Mouse (Mus musculus): ENCODE data around the gene Cpsf4l.
"Not testable (repeated sequence)": the region's sequence is repeated elsewhere in the genome, so short reads cannot be mapped to it uniquely, and the experiment has no call there.

Cpsf4l gene

DNA sequence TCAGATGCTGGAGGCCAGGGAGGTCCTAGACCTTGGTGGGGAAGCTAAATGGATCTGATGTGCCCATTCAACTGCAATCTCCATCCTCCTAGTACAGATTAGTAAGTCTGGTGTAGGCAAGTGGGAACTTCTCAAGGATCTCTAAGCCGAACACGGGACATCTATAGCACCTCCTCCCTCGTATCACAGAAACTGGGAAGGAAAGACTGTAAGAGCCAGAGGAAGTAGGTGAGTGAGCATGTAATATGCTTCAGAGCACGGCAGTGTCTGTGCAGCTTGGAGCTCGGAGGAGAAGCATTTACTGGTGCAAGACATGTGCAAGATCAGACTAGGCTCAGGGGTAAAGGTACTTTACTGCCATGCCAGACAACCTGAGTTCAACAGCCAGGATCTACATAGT, 41.0 kb downstream of the Cpsf4l start:
- DNase-seq (ENCODE audit: low spot score in 2 of 2), result no peak

DNA sequence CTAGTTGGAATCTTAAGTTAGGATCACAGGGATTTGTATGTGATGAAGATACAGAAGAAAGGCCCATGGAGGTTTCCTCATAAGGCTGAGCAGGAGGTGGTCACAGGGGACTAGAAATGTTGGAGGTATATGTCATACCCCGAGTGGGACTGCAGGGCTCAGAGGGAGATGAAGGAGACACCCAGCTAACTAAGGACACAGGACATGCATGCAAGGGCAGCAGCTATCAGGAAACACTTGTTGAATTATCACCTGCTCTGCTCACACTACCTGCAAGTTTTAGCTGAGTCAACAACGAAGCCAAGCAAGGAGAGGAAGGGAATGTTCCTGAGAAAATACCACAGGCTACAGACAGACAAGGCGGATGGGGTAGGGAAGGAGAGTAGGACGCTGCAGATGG, 42.1 kb downstream of the Cpsf4l start:
- no peak for DNase-seq (ENCODE audit: low spot score in 2 of 2)

DNA sequence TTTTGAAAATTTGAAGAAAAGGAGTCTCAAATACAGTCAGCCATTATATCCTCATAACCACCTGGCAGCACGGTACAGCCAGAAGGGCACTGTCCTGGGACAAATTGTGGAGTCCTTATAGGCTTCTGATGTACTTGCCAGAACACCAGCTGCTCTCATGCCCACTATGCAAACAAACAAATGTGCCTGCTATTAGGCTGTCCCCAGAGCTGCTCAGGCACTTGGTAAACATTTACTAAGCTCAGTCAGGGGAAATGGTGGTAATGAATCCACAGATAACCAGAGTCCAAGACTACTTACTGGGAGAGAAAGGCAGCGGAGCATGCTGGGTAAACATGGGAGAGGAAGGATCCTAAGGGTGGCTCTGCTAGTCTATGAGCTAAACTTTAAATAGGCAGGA, 42.7 kb downstream of the Cpsf4l start:
- no peak for DNase-seq (ENCODE audit: low spot score in 2 of 2)

DNA sequence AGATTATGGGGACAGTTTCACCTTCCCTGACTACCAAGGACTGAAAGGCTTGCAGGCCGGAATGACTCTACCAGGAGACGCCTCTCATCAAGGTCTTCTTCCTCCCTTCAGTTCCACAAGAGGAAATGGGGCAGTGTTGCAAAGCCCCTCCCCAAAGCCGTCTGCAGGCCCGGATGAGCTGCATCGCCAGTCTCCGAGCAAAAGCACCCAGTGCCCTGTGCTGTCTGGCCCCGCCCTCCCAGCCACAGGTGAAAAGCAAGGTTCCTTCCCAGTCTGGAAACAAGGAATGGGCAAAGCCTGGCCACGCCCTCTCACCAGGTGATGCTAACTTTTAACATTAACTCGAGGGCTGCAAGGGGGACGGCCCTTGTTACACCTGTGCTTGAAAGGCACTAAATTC, 43.2 kb downstream of the Cpsf4l start:
- no peak for DNase-seq (ENCODE audit: low spot score in 2 of 2)

DNA sequence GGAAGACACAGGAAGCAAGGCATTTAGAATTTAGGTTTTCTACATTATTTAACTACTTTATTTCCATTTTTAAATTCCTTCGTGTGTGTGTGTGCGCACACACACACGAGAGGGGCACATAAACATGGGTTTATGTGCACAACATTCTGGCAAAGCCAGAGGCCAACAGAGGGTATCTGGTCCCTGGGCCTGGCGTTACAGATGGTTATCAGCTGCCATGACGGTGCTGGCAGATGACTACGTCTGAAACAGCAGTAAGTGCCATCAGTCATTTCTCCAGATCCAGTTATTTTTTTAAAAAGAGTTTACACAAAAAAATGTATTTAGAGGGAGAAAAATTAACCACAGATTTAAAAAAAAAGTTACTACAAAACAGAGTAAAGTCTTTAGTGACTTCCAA, 43.6 kb downstream of the Cpsf4l start:
- DNase-seq (ENCODE audit: low spot score in 2 of 2), result no peak

DNA sequence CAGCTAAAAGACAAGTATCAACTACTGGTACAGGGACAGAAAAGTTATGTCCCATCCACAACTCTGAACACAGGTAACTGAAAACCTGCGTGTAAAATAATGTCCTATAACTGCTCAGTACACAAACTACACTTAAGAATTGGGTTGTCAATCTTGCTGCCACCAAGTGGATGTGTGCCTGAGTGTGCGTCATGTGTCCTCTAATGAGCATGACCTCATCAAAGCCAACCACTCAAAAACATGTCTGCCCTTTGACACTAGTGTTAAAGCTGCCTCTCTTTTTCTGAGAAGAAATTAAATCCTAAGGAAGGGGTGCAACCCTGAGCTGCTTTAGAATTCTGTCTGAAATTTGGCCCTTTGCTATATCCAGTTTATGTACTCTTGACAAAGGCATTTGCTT, 45.5 kb downstream of the Cpsf4l start:
- no peak for DNase-seq (ENCODE audit: low spot score in 2 of 2)

DNA sequence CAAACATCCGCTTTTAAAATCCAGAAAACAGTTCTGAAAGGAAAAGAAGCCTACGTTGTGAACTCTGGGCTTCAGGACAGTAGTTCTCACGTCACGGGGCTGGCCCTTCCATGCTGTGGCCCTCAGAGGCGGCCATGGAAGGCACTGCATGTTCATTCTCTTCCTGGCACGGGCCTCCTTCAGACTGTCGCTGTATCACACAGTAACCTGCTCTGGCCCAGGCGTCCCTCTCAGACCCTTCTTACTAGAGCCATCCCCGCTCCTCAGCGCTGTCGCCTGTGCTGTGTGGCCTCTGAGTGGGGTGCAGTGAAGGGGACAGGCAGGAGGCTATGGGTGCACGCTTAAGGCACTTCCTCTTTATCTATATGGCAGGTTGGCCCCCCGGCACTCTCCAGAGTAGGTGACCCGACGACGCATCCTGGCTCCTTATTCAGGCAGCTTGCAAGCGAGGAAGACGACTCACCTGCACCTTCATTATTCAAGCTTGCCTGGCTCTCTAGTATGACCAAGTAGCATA, 47.9 kb downstream of the Cpsf4l start:
- no peak for DNase-seq (ENCODE audit: low spot score in 2 of 2)

DNA sequence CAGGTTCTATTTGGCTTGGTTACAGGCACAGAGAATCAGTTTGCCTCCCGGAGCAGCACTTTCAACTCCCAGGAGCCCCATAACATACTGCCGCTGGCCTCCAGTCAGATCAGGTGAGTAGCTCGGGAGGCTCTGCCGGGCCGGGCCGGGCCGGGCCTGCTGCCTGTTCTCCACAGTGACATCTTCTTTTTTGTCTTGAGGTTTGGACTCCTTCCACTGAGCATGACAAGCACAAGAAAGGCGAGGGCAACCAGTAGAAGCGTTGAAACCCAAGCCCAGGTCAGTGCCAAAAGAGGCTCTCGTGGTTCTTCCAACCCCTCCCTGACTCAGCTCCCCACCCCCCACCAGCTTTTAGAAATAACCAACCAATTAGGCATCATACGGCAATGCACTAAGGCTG, 48.9 kb downstream of the Cpsf4l start:
- DNase-seq (ENCODE audit: low spot score in 2 of 2), result no peak

DNA sequence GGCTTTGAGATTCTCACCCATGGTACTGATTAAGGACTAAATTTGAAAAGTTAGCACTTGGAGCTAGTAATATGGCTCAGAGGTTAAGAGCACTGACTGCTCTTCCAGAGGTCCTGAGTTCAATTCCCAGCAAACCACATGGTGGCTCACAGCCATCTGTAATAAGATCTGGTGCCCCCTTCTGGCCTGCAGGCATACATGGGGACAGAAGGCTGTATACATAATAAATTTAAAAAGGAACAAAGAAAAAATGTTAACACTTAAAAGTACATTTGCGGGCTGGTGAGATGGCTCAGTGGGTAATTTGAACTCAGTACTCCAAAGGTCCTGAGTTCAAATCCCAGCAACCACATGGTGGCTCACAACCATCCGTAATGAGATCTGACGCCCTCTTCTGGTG, 49.6 kb downstream of the Cpsf4l start:
- not testable (repeated sequence) for DNase-seq (ENCODE audit: low spot score in 2 of 2)

DNA sequence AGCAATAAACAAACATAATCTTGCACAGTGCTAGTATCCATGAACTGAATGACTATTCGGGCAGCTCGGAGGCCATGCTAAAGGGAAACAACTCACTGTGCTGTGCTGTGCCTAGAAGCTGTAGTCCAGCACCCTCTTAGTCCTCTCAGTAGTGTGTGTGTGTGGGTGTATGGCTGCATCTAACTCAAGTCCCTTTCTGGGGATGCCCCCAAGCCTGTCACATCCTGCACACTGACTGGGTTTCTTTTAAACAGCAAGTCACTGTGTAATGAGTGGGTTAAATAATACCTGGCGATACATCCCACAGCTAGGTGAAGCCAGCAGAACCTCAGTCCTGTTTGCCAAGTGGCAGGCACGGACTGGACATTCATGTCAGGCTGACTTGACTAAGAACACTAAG, 51.1 kb downstream of the Cpsf4l start:
- no peak for DNase-seq (ENCODE audit: low spot score in 2 of 2)

DNA sequence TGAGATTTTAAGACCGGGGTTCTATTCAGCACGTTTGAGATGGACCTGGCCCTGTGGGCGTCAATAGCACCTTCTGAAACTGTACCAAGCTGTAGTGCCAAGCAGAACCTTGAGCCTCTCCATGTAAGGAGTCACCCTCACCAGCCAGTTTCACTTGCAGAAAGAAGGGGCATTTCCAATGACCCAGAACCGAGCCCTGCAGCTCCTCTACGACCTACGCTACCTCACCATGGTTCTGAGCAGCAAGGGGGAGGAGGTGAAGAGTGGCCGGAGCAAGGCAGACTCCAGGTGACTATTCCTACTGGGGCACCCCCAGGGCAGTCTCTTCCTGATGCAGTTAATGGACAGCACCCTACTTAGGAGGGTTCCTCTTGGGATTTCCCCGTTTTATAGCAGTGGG, 51.5 kb downstream of the Cpsf4l start:
- no peak for DNase-seq (ENCODE audit: low spot score in 2 of 2)

DNA sequence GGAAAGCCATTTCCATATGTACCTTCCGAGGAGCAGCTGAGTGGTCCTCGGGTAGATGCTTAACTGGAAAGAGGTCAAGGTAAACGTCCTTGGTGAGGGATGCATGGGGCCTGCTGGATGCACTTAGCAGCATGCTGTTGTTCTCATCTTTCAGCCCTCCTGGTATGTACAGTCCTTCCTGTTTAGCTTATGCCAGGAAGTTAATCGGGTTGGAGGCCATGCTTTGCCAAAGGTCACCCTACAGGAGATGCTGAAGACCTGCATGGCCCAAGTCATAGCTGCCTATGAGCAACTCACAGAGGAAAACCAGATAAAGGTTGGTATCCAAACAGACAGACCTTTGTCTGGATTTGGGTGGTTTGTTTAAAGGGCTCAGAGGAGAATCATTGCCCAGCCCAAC, 52.6 kb downstream of the Cpsf4l start:
- no peak for DNase-seq (ENCODE audit: low spot score in 2 of 2)

DNA sequence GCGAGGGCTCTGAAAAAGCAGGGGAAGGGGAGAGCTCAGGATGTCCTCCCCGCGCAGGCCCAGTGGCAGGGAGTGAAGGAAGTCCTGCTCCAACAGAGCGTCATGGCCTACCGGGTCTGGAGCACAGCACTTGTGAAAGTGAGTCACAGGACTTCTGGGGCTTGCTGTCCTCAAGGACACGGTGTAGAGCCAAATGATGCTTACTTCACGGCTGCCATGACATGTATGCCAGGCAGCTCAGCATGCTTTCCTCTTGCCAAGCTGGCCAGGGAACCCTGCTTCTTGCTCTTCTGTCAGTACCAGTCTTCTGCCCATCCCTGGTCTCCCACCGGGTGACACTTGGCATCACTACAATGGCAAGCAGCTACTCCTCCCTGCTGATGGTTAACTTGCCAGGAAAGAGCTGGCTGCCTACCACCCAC, 53.3 kb downstream of the Cpsf4l start:
- DNase-seq (ENCODE audit: low spot score in 2 of 2), result no peak

DNA sequence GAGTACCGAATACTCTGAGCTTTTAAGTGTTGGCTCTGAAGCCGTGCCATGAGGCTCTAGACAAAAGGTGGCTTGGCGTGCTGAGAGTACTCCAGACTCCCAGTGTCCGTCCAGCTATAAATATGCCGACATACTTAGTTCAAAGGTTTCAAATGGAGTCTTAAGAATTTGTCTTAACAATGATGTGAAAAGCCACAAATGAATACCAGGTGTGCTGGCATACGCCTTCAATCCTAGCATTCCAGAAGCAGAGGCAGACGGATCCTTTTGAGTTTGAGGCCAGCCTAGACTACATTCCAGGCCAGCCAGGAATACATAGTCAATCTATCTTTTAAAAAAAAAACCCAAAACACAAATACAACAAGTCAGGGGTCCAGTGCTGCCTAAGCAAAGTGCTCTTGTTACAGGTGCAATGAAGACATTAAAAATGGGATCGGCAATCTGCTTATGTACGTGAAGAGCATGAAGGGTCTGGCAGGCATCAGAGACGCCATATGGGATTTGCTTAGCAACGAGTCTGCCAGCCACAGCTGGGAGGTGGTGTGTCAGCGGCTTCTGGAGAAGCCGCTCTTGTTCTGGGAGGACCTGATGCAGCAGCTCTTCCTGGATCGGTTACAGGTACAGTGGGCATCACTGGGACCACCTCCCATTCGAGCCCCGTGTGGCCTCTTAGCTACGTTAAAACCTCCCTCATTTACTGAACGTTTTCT, 55.1 kb downstream of the Cpsf4l start:
- no peak for DNase-seq (ENCODE audit: low spot score in 2 of 2)

DNA sequence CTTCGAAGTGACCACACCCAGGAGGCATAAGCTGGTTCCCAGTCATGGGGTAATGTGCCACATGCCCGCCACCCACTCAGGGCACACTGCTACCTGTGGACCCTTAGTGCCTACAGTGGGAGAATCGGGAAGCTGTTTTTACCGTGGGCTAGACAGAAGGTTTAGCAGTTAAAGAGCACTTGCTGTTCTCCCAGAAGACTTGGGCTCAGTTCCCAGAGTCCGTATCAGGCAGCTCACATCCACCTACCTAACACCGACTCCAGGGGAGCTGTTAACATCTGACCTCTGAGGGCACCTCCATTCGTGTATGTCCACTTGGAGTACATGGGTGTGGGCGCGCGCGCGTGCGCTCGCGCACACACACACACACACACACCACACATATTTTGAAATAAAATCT, 55.7 kb downstream of the Cpsf4l start:
- no peak for DNase-seq (ENCODE audit: low spot score in 2 of 2)

DNA sequence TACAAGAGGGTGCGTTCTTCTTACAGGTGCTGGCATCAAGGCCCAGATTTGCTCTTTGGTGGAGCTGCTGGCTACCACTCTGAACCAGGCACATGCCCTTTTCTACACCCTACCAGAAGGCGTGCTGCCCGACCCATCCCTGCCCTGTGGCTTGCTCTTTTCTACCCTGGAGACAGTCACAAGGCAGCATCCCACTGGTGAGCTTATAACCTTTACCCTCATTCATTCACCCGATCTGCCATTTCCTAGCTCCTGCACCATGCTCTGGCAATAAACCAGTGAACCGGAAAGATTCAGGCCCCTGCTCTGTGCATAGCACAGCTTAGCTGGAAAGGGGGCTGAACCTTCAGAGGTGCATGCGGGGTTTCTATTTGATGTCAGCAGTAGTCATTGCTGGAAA, 57.3 kb downstream of the Cpsf4l start:
- no peak for DNase-seq (ENCODE audit: low spot score in 2 of 2)

DNA sequence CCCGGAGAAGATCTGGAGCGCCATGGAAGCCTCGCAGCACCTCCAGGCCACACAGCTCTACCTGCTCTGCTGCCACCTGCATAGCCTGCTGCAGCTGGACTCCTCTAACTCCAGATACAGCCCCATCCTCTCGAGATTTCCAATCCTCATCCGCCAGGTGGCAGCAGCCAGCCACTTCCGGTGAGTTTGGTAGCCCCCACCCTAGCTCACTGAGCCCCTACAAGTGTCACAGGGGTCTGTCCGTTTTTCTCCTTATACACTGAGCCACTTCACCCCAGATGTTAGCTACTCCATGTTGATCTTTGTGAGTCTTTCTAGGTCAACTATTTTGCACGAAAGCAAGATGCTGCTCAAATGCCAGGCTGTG, 57.9 kb downstream of the Cpsf4l start:
- no peak for DNase-seq (ENCODE audit: low spot score in 2 of 2)

DNA sequence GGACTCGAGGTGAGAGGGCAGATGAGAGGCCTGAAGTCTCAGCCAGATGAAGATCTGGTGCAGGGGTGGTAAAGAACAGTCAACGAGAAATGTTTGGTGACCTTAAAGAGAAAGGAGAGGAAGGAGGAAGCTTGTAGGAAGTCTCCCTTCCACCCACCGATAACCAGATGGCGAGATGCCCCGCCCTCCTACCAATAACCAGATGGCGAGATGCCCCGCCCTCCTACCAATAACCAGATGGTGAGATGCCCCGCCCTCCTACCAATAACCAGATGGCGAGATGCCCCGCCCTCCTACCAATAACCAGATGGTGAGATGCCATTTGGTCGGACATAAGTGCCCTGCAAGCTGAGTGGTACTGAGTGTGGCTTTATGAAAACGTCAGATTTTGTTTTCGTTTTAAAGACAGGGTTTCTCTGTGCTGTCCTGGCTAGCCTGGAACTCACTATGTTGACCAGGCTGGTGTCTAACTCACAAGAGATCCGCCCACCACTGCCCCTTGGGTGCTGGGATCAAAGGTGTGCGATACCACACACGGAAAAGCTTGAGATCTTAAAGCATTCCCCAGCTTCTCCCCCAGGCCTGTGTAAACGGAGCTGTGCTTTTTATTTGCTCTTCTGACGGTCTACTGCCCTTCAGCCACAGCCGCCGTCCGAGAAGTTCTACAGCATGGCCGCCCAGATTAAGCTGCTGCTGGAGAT, 58.5 kb downstream of the Cpsf4l start:
- DNase-seq (ENCODE audit: low spot score in 2 of 2), result no peak

DNA sequence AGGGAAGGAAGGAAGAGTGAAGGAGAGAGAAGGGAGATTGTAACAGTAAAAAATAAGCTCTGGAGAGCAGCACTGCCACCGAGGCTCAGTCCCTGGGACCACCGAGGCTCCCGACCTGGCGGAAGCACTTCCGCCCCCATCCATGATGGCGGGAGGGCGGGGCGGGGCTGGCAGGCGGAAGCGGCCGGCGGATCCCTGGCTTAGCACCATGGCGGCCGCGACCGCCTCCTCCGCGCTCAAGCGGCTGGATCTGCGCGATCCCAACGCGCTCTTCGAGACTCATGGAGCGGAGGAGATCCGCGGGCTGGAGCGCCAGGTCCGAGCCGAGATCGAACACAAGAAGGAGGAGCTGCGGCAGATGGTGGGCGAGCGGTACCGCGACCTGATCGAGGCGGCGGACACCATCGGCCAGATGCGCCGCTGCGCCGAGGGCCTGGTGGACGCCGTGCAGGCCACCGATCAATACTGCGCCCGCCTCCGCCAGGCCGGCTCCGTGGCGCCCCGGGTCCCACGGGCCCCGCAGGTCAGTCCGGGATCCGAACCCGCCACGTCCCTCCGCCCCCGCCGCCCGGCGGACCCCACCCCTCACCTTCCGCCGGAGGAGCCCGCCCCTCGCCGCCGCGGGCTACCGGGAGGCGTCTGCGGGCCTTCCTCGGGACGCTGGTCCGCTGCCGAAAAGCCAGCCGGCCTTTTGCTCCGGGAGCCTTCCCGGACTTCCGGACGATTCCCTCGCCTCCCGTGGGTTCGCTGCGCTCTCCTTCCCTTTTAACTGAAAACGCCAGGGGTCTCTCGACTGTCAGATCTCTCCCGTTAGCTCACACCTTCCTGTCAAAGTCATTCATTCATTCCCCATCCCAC, 60.2 kb downstream of the Cpsf4l start, which contains the start of gene Slc39a11:
TSS of gene Slc39a11 (minus strand) at position 727 of the 858 bp plus-strand sequence.
- DNase-seq (ENCODE audit: low spot score in 2 of 2), result peak; percentile 41 to 71

DNA sequence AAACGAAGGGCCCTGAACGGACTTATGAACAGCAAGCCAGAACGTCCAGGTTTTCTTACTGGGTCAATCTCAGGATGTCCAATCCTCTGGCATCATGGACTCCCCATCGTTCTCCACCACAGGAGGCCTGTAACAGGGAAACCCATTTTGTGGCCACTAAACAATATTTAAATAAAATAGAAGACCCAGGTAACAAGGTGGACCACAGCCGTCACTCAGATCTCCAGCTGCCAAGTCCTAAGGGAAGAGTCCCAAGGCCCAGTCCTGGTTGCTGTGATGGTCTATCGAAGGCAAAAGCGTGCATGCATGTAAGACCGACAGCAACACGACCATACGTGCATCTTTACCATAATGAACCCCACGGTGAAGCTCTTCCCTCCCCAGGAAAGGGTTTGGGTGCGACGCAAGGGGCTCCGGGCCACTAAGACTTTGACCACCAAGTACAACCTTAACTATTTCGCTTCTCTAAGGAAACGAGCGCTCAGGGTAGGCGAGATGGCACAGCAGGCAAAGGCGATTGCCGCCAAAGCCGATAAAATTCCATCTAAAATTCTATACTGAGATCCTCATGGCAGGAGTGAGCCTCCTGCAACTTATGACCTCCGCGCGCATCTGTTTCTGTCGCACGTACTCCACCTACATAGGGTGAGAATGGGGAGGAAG, 61.0 kb downstream of the Cpsf4l start, which contains the start of gene Cog1:
TSS of gene Cog1 (plus strand) at position 480 of the 663 bp plus-strand sequence.
- peak in 1 of 2 experiments; percentile 16 for DNase-seq (ENCODE audit: low spot score in 2 of 2)

Data from urinary bladder, adult 18-20 months (tissue).